Mouse (Mus musculus) adrenal gland, adult 2 months (tissue): ENCODE data around the gene Trim15. TPM values are rescaled to one million over a fixed set of nuclear protein-coding genes. Genes with fewer than 3 reads are reported as not detected.
A peak's percentile ranks its signal among the peaks of the same experiment; 100 is the strongest.

Experiments used
- DNase-seq: peaks from one replicate; pipeline ENCODE4 v3.0.0; 2021
- polyA plus RNA-seq: library from polyadenylated mRNA; depleted of rRNA; stranded (reverse); fragments of >200 nt; gene quantifications from 2 replicates; pipeline ENCODE4 v1.2.3, GENCODE M21; 2012; rRNA removed
- total RNA-seq, 2 experiments: library from RNA; stranded (reverse); gene quantifications; 2 replicates each; pipeline ENCODE4 v1.2.3; 2021

The Trim15 gene
- total and polyA plus RNA-seq, 3 experiments, result not detected

GRCm38 (mm10) chr17:36825525-36825924 is 41.5 kb downstream of the Trim15 start:
- DNase-seq, result no peak

- peak; percentile 52 for DNase-seq
Measured at GRCm38 (mm10) chr17:36824005-36824404, 43.0 kb downstream of the Trim15 start.

- DNase-seq, result no peak
Measured at GRCm38 (mm10) chr17:36811871-36812270, 55.1 kb downstream of the Trim15 start, which contains the start of gene H2-M10.6. TSS of gene H2-M10.6 (plus strand) at chr17:36812171.

Other genes with a start within 250 kb of the Trim15 start
- under 1 TPM in 1 of 2 experiments, not detected in 1; 0.28 TPM for gene H2-M9, start 224.5 kb downstream of the Trim15 start, total RNA-seq
- not detected in 2 replicates for gene H2-M9, start 224.5 kb downstream of the Trim15 start, polyA plus RNA-seq
- not detected for gene H2-M1, start 195.0 kb downstream of the Trim15 start, total RNA-seq
- not detected in 2 replicates for gene H2-M1, start 195.0 kb downstream of the Trim15 start, polyA plus RNA-seq
- gene H2-M10.5, start 94.3 kb downstream of the Trim15 start, total RNA-seq, result not detected
- gene H2-M10.5, start 94.3 kb downstream of the Trim15 start, polyA plus RNA-seq, result not detected in 2 replicates
- gene H2-M10.6, start 55.0 kb downstream of the Trim15 start, total RNA-seq, result not detected
- gene H2-M10.6, start 55.0 kb downstream of the Trim15 start, polyA plus RNA-seq, result not detected in 2 replicates
- 10 to 100 TPM; 49.1 to 54.6 TPM for gene Trim26, start 30.1 kb downstream of the Trim15 start, total RNA-seq
- gene Trim26, start 30.1 kb downstream of the Trim15 start, polyA plus RNA-seq, result 38.8 and 40.9 TPM in 2 replicates
- under 1 TPM; 0.12 to 0.14 TPM for gene Trim10, start 2.4 kb upstream of the Trim15 start, total RNA-seq
- 0.04 TPM in 1 of 2 replicates, not detected in the other for gene Trim10, start 2.4 kb upstream of the Trim15 start, polyA plus RNA-seq
- gene Trim40, start 22.9 kb upstream of the Trim15 start, total RNA-seq, result 1 to 10 TPM in 1 of 2 experiments, under 1 TPM in 1; 0.23 to 1.3 TPM
- 0.33 and 0.86 TPM in 2 replicates for gene Trim40, start 22.9 kb upstream of the Trim15 start, polyA plus RNA-seq
- not detected for gene Trim31, start 30.9 kb upstream of the Trim15 start, total RNA-seq
- gene Trim31, start 30.9 kb upstream of the Trim15 start, polyA plus RNA-seq, result not detected in 2 replicates
- gene Rnf39, start 75.7 kb upstream of the Trim15 start, total RNA-seq, result under 1 TPM; 0.35 to 0.49 TPM
- 0.29 and 2.1 TPM in 2 replicates for gene Rnf39, start 75.7 kb upstream of the Trim15 start, polyA plus RNA-seq
- 100 to 1,000 TPM; 104 to 111 TPM for gene Ppp1r11, start 84.5 kb upstream of the Trim15 start, total RNA-seq
- 21.4 and 23.1 TPM in 2 replicates for gene Ppp1r11, start 84.5 kb upstream of the Trim15 start, polyA plus RNA-seq
- 10 to 100 TPM; 41.1 to 41.6 TPM for gene Znrd1, start 91.3 kb upstream of the Trim15 start, total RNA-seq
- gene Znrd1, start 91.3 kb upstream of the Trim15 start, polyA plus RNA-seq, result 11.6 and 12.8 TPM in 2 replicates
- gene Znrd1as, start 91.4 kb upstream of the Trim15 start, total RNA-seq, result 10 to 100 TPM; 12.4 to 14.8 TPM
- 0.32 and 0.57 TPM in 2 replicates for gene Znrd1as, start 91.4 kb upstream of the Trim15 start, polyA plus RNA-seq
- not detected for gene 2410137M14Rik, start 114.0 kb upstream of the Trim15 start, total RNA-seq
- not detected in 2 replicates for gene 2410137M14Rik, start 114.0 kb upstream of the Trim15 start, polyA plus RNA-seq
- gene H2-M5, start 122.3 kb upstream of the Trim15 start, total RNA-seq, result not detected
- not detected in 2 replicates for gene H2-M5, start 122.3 kb upstream of the Trim15 start, polyA plus RNA-seq
- 1 to 10 TPM; 2.0 to 2.1 TPM for gene Zfp57, start 134.0 kb upstream of the Trim15 start, total RNA-seq
- gene Zfp57, start 134.0 kb upstream of the Trim15 start, polyA plus RNA-seq, result 0.70 and 0.98 TPM in 2 replicates
- not detected for gene Mog, start 156.2 kb upstream of the Trim15 start, total RNA-seq
- gene Mog, start 156.2 kb upstream of the Trim15 start, polyA plus RNA-seq, result not detected in 2 replicates
- 10 to 100 TPM; 22.5 to 25.7 TPM for gene Gabbr1, start 178.8 kb upstream of the Trim15 start, total RNA-seq
- 28.3 and 29.1 TPM in 2 replicates for gene Gabbr1, start 178.8 kb upstream of the Trim15 start, polyA plus RNA-seq
- not detected for gene Olfr90, start 221.3 kb upstream of the Trim15 start, total RNA-seq
- not detected in 2 replicates for gene Olfr90, start 221.3 kb upstream of the Trim15 start, polyA plus RNA-seq
- gene Olfr91, start 231.1 kb upstream of the Trim15 start, total RNA-seq, result not detected
- gene Olfr91, start 231.1 kb upstream of the Trim15 start, polyA plus RNA-seq, result not detected in 2 replicates